Mouse (Mus musculus): ENCODE measurements around the gene Ubl3. TPM values are rescaled to one million over a fixed set of nuclear protein-coding genes. Genes with fewer than 3 reads are reported as not detected.

Ubl3 gene
- polyA plus RNA-seq, 1 experiment, result 129 TPM

DNA sequence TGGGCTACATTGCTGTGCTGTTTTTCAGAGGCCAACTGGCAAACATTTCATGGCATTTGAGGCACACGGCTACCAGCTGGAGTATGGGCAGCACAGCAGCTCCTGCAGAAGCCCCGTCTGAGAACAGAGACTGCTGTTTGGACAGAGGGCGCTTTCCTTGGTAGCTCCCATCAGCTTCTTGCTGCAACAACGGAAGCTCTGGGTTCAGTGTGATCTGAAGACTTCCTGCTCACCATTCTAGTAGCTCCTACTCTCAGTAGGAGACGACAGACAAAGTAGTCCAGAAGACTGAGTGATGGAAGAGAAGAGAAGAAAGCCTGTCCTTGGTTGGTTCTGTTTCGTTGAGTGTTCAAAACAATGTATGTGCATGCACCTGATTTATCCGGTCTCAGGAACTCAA, 42.9 kb downstream of the Ubl3 start:
- H3K27ac ChIP-seq (ENCODE audit: insufficient read depth, low read length), result peak overlapping the region; percentile 80; the same call in 1 of the 2 replicates
- peaks cover 14% of the 10 kb centered on the region for H3K4me1 ChIP-seq (ENCODE audit: control insufficient read depth, insufficient read depth, low read length)
- H3K4me3 ChIP-seq (ENCODE audit: insufficient read depth, low read length), result no peak overlapping the region
- TF ChIP-seq CTCF (IDR thresholded peaks at IDR 0.05; ENCODE audit: extremely low read depth, insufficient read depth, low read length), result no peak
- TF ChIP-seq POLR2A (IDR thresholded peaks at IDR 0.05; ENCODE audit: extremely low read depth, insufficient read depth, low read length), result no peak

DNA sequence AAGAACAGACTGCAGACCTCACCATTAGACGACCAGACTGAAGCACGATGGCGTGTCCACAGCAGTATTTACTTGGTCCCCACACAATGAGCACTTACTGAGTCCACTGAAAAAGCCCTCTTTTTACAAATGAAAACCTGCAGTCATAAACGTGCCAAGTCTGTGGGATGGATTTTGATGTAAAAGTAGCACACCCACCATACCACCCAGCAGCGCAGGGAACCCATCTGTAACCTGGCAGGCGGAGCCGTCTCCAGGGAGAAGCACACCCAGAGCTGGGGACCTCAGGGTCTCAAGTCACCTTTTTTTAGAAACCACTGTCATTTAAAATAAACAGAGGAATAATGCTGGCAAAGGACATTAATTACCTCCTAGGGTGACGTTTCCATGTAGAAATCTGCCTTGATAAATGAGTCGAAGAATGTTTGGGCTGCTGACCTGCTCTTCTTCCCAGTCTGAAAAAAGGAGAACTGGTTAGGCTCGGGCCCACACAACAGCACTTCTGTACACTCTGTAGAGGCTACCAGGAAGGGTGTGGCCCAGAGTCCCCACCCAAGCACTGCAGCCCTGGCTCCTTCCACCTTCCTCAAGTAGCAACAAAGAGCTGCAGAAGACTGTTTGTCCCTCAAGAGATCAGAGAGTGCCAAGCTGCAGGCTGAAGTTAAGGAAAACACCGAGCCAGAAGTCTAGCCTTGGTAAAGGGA, 43.5 kb downstream of the Ubl3 start:
- Histone ChIP-seq H3K27ac (ENCODE audit: insufficient read depth, low read length) (peak overlapping the region; percentile 80; the same call in 1 of the 2 replicates), H3K4me3 (ENCODE audit: insufficient read depth, low read length) (no peak overlapping the region), H3K4me1 (ENCODE audit: control insufficient read depth, insufficient read depth, low read length) (peaks cover 13% of the 10 kb centered on the region)
- TF ChIP-seq POLR2A (IDR thresholded peaks at IDR 0.05; ENCODE audit: extremely low read depth, insufficient read depth, low read length) (no peak), CTCF (IDR thresholded peaks at IDR 0.05; ENCODE audit: extremely low read depth, insufficient read depth, low read length) (no peak)

DNA sequence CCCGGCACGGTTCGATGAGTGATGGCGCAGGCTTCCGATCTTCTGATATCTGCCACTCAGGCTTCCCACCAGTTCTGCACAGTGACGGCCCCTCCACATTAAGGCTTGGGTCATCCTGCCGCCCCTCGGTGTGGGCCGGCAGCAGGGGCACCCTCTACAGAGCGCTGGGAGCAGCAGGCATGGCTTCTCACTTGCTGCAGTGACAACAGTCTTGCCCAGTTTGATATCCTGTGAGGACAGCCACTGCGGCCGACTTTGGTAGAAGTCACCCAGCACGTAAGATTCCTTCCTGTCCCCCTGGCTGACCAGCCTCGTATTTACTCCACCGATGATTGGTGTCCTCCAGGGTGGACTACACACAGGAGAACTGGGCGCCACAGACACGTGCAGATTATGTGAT, 47.2 kb downstream of the Ubl3 start:
- TF ChIP-seq CTCF (IDR thresholded peaks at IDR 0.05; ENCODE audit: extremely low read depth, insufficient read depth, low read length), result no peak
- no peak for TF ChIP-seq POLR2A (IDR thresholded peaks at IDR 0.05; ENCODE audit: extremely low read depth, insufficient read depth, low read length)

DNA sequence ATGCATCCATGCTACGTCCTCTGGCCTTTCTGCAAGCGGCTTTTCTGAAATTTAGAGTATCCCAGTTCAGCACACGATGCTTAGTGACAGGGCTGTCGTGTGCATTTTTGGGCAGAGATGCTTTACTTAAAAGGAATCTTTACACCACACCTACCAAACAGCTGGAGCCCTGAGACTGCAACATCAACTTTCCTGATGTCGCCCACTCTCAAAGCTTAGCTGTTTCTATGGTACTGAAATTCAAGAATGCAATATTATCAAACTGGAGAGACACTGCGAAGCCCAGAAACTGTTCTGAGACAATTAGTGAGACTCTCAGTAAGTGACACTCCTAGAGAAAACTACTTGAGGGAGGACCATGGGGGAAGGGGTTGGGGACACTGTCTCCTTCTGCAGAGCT, 50.4 kb downstream of the Ubl3 start:
- TF ChIP-seq CTCF (IDR thresholded peaks at IDR 0.05; ENCODE audit: extremely low read depth, insufficient read depth, low read length) (no peak), POLR2A (IDR thresholded peaks at IDR 0.05; ENCODE audit: extremely low read depth, insufficient read depth, low read length) (no peak)
- Histone ChIP-seq H3K4me1 (ENCODE audit: control insufficient read depth, insufficient read depth, low read length) (peaks cover 12% of the 10 kb centered on the region), H3K27ac (ENCODE audit: insufficient read depth, low read length) (no peak overlapping the region), H3K4me3 (ENCODE audit: insufficient read depth, low read length) (no peak overlapping the region)

More for the DNA sequence above, 47.2 kb downstream of the Ubl3 start:
- Histone ChIP-seq H3K4me1 (ENCODE audit: control insufficient read depth, insufficient read depth, low read length) (peaks cover 17% of the 10 kb centered on the region), H3K4me3 (ENCODE audit: insufficient read depth, low read length) (no peak overlapping the region), H3K27ac (ENCODE audit: insufficient read depth, low read length) (no peak overlapping the region)

DNA sequence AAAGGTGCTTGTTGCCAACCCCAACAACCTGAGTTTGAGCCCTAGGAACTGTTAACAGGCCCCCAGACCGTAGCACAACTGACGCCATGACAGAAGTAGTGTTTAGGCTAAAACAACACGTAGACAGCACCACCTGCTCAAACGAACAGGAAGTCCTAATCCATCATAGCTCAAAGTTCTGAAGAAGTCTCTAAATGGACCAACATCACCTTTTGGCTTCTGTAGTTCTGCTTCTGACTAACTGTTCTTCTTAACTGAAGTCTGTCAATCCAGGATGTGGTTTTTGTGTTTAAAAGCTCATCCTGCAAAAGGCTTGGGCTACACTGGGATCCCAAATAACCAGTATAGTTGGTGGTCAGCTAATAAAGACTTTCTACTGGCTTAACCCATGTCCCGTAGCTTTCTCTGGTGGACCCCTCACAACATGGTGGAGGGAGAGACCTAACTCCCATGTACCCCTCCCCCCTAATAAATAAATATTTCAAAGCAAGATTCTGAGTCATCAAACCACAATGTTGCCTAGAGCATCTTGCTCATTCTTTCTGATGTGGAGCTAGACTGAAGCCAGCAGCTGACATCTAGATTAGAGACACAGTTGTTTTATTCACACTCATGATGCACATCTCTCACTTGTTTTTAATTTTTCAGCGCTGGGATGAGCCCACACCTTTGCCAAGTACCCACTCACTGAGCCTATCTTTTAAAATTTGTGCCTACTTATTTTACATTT, 51.2 kb downstream of the Ubl3 start:
- no peak overlapping the region for H3K4me3 ChIP-seq (ENCODE audit: insufficient read depth, low read length)
- H3K27ac ChIP-seq (ENCODE audit: insufficient read depth, low read length), result no peak overlapping the region
- H3K4me1 ChIP-seq (ENCODE audit: control insufficient read depth, insufficient read depth, low read length), result peaks cover 12% of the 10 kb centered on the region
- TF ChIP-seq POLR2A (IDR thresholded peaks at IDR 0.05; ENCODE audit: extremely low read depth, insufficient read depth, low read length) (no peak), CTCF (IDR thresholded peaks at IDR 0.05; ENCODE audit: extremely low read depth, insufficient read depth, low read length) (no peak)

DNA sequence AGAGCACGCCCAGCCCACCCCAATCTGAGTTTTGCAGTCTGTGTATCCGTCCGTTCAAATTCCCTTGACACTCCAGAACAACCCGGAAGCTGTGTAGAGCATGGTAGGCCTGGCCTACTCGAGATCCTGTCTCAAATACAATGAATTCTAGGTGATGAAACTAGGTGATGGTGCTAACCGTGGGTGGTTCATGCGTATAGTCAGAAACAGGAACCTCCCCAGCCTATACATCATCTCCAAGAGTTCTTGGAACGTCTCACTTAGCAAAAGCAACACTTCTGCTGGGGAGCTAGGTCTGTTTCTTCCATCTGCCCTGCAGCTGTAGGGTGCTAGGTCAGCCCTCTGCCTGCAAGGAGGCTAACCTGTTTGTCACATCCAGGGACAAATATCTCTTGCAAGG, 52.1 kb downstream of the Ubl3 start:
- H3K27ac ChIP-seq (ENCODE audit: insufficient read depth, low read length), result no peak overlapping the region
- H3K4me1 ChIP-seq (ENCODE audit: control insufficient read depth, insufficient read depth, low read length), result peaks cover 12% of the 10 kb centered on the region
- TF ChIP-seq CTCF (IDR thresholded peaks at IDR 0.05; ENCODE audit: extremely low read depth, insufficient read depth, low read length) (no peak), POLR2A (IDR thresholded peaks at IDR 0.05; ENCODE audit: extremely low read depth, insufficient read depth, low read length) (no peak)
- no peak overlapping the region for H3K4me3 ChIP-seq (ENCODE audit: insufficient read depth, low read length)

DNA sequence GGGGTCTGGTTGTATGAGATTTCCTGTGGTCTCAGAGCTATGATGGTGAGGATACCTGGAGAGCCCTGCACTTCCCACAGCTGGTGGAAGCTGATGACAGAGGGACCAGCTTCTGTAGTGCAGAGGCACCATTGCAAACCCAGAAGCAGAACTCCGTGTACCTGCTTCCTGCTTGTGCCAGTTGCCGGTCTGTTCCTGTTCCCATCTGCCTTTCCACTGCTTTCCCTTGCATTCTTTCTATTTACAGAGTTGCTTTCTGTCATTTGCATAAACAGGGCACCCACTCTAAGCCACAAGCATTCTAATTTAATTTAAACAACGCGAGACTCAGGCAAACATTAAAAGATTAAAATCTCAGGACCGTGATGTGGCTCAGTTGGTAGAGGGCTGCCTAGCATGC, 53.0 kb downstream of the Ubl3 start:
- Histone ChIP-seq H3K4me1 (ENCODE audit: control insufficient read depth, insufficient read depth, low read length) (peaks cover 12% of the 10 kb centered on the region), H3K27ac (ENCODE audit: insufficient read depth, low read length) (no peak overlapping the region), H3K4me3 (ENCODE audit: insufficient read depth, low read length) (no peak overlapping the region)
- TF ChIP-seq CTCF (IDR thresholded peaks at IDR 0.05; ENCODE audit: extremely low read depth, insufficient read depth, low read length) (no peak), POLR2A (IDR thresholded peaks at IDR 0.05; ENCODE audit: extremely low read depth, insufficient read depth, low read length) (no peak)

DNA sequence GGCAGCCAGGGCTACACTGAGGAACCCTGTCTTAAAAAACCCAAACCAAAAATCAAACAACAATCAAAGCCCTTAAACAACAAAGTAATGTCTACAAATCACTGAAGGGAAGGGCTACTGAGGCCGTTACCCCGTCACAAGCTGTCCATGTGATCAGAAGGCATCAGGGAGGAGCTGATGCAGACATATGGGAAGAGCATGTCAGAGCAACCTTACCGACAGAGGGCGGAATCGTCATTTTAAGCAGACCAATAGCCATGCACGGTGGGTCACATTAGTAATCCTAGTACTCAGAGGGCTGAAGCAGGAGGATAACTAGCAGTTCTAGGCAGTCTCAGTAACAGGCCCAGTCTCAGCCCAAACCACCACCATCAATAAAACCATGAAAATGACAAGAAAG, 56.6 kb downstream of the Ubl3 start:
- H3K27ac ChIP-seq (ENCODE audit: insufficient read depth, low read length), result no peak overlapping the region
- no peak for TF ChIP-seq CTCF (IDR thresholded peaks at IDR 0.05; ENCODE audit: extremely low read depth, insufficient read depth, low read length)
- TF ChIP-seq POLR2A (IDR thresholded peaks at IDR 0.05; ENCODE audit: extremely low read depth, insufficient read depth, low read length), result no peak
- no peak overlapping the region for H3K4me3 ChIP-seq (ENCODE audit: insufficient read depth, low read length)
- H3K4me1 ChIP-seq (ENCODE audit: control insufficient read depth, insufficient read depth, low read length), result peaks cover 3% of the 10 kb centered on the region

DNA sequence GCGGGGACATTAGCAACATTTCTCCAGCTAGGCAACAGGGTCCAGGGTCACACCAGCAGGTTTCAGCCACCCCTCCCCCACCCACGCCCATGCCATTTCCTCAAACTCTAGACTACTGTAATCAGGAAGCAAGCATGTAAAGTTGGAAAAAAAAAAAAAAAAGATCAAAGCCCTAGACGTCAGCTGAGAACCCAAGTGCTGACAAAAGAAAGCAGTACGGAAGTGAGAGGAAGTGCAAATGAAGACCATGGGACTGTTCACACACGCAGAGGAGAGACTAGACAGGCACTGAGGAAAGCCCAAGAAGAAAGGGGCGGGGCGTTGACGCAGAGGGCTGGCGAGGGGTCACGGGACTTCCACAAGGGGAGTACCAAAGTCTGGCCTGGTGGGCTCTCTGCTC, 57.4 kb downstream of the Ubl3 start:
- Histone ChIP-seq H3K27ac (ENCODE audit: insufficient read depth, low read length) (no peak overlapping the region), H3K4me1 (ENCODE audit: control insufficient read depth, insufficient read depth, low read length) (peaks cover 3% of the 10 kb centered on the region), H3K4me3 (ENCODE audit: insufficient read depth, low read length) (no peak overlapping the region)
- TF ChIP-seq CTCF (IDR thresholded peaks at IDR 0.05; ENCODE audit: extremely low read depth, insufficient read depth, low read length) (no peak), POLR2A (IDR thresholded peaks at IDR 0.05; ENCODE audit: extremely low read depth, insufficient read depth, low read length) (no peak)

DNA sequence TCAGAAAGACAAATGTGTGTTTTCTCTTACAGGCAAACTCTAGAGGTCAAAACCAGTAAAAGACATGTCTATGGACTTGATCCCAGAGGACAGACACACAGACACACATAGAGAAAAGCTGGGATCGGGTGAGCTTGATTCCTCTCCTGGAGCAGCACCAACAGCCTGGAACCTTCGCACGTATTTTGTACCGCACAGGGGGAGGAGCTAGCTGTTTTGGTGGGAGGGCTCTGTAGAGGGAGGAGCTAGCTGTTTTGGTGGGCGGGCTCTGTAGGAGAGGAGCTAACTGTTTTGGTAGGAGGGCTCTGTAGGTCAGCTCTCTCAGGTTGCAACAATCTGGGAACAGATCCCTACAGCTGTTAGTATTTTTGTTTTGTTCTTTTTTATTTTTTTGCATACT, 58.3 kb downstream of the Ubl3 start:
- Histone ChIP-seq H3K27ac (ENCODE audit: insufficient read depth, low read length) (no peak overlapping the region), H3K4me3 (ENCODE audit: insufficient read depth, low read length) (no peak overlapping the region), H3K4me1 (ENCODE audit: control insufficient read depth, insufficient read depth, low read length) (no peaks in the 10 kb centered on the region; the same call in 1 of the 2 replicates)
- TF ChIP-seq POLR2A (IDR thresholded peaks at IDR 0.05; ENCODE audit: extremely low read depth, insufficient read depth, low read length) (no peak), CTCF (IDR thresholded peaks at IDR 0.05; ENCODE audit: extremely low read depth, insufficient read depth, low read length) (no peak)

All from cortical plate, adult 2 months (tissue).